Mouse (Mus musculus): ENCODE results near the gene Carmil2.
A peak's percentile ranks its signal among the peaks of the same experiment; 100 is the strongest.

Gene Carmil2

GRCm38 (mm10) chr8:105697196-105697780 is 11.2 kb downstream of the Carmil2 start:
- no peak for DNase-seq

- DNase-seq = no peak
These were observed 12.7 kb downstream of the Carmil2 start for GRCm38 (mm10) chr8:105698734-105699133.

GRCm38 (mm10) chr8:105699488-105700215 is 13.6 kb downstream of the Carmil2 start:
- no peak for DNase-seq

GRCm38 (mm10) chr8:105700566-105700965 is 14.5 kb downstream of the Carmil2 start:
- peak; percentile 76 for DNase-seq

GRCm38 (mm10) chr8:105700966-105701824 is 15.1 kb downstream of the Carmil2 start, which contains the start of the genes Acd and Pard6a:
Gene Acd, minus strand, starts transcription at chr8:105701102.
Gene Pard6a, plus strand, starts transcription at chr8:105701148.
- peak; percentile 95 for DNase-seq

GRCm38 (mm10) chr8:105702001-105702401 is 15.9 kb downstream of the Carmil2 start:
- DNase-seq = peak; percentile 32

- no peak for DNase-seq
These were observed 16.8 kb downstream of the Carmil2 start for GRCm38 (mm10) chr8:105702731-105703415.

- no peak for DNase-seq
These were observed 18.2 kb downstream of the Carmil2 start for GRCm38 (mm10) chr8:105704146-105704812.

DNA sequence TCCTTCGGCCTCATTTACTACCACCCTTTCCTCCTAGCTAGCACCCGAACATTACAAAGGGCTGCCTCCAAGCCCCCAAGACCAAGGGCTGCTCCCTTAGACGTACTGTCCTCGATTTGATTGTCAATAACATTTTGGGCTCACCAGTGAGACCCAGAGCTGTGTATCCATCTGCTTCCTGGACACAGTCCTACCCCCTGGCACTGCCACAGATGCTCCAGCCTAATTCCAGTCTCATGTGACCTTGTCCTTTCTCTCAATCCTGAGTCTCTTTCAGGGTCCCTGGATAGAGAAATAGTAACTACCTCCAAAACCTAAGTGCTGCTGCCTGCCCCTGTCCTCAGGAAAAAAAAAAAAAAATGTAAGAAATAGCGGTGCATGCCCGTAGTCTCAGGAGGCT is 18.9 kb downstream of the Carmil2 start:
- no peak for DNase-seq

DNA sequence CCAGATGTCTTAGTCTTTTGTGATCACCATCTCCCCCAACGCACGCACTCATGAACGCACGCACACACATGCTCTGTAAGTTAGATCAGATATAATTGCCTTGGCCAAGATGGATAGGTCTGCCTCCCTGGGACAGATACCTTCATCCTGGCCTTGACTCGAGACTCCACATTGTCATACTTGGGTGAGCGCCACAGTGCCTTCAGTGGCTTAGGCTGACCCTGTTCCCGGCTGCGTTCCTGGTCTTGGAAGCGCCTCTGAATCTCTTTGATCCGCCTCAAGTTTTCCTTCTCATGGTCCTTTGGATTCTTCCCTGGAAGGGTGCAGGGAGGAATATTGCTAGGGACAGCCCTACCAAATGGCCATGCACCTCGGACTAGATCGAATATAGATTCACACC is 20.4 kb downstream of the Carmil2 start:
- DNase-seq = no peak

GRCm38 (mm10) chr8:105707498-105708403 is 21.7 kb downstream of the Carmil2 start, which contains the start of the genes 4933405L10Rik and Enkd1:
Gene 4933405L10Rik, plus strand, starts transcription at chr8:105707655.
Gene Enkd1, minus strand, starts transcription at chr8:105708210.
- DNase-seq = peak; percentile 91

GRCm38 (mm10) chr8:105708675-105709074 is 22.6 kb downstream of the Carmil2 start:
- DNase-seq = no peak

GRCm38 (mm10) chr8:105709317-105709716 is 23.2 kb downstream of the Carmil2 start:
- no peak for DNase-seq

DNA sequence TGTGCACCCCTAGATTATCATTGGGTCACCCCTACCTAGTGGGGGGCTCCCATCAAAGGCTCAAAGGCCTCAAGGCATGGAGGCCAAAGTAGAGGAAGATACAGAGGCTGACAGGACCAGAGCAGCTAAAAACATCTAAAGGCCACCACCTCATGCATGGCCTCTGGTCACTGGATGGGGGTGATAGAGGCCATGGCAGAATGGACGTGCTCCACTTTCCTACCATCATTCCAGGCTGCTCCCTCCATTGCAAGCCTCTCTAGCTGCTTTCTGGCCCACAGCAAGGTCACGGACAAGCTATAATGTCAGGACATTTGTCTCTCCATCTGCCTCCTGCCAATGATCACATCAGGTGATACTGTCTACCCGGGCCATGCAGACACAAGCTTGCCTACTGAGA is 26.2 kb downstream of the Carmil2 start:
- no peak for DNase-seq

- DNase-seq = peak; percentile 73
These were observed 28.1 kb downstream of the Carmil2 start for GRCm38 (mm10) chr8:105714139-105714538.

GRCm38 (mm10) chr8:105715042-105715441 is 29.0 kb downstream of the Carmil2 start:
- DNase-seq = no peak

DNA sequence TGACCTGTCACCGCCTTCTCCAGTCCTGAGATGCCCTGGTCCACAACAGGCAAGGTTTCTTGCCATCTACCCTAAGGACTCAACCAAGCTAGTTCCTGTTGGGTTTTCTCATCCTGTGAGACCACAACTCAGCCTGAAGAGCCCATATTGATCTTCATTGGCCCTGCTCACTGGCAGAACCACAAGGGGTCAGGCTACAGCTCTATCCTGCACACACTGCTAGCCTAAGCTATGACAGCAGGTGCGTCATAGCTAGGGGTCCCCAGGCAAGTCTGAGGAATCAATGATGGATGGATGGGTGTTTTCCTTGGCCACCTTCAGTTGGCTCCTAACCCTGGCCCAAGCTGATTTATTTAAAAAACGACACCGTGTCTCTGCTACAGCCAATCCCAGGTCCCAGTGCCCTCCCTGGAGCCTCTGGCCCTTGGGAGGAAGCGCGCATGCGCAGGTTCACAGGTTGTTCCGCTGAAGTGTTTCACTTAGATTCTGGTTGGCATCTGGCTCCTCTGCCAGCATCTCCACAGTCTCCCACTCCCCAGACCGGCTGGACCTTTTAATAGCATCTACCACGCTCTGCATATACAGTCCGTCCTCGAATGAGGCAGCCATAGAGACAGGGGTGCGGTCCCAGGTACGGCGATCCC is 30.4 kb downstream of the Carmil2 start:
- DNase-seq = no peak

GRCm38 (mm10) chr8:105719637-105720036 is 33.6 kb downstream of the Carmil2 start:
- DNase-seq = no peak

- DNase-seq = no peak
These were observed 36.8 kb downstream of the Carmil2 start for GRCm38 (mm10) chr8:105722861-105723260.

DNA sequence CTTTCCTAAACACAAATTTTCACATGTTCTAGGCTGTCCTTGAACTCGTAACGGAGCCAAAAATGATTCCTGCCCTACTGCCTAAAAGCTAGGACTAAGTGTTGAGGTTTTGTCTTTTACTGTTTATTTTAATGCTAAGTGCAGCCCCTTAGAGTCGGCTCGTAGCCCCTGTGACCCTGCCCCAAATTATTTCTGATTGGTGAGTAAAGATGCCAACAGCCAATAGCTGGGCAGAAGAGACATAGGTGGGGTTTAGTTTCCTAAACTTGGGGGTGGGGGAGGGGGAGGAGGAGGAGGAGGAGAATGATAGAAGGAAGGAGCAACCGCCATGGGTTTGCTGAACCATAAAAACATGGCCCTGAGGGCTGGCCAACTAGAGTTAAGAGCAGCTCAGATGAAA is 39.7 kb downstream of the Carmil2 start:
- no peak for DNase-seq
